Mouse (Mus musculus) kidney, postnatal 25 days (tissue): Measurements from ENCODE around the gene Gabrg3.

ENCODE experiments used
- DNase-seq, 2 experiments: peaks; one replicate each; pipeline ENCODE4 v3.0.0; 2021; ENCODE audit warnings: mixed read lengths in 2 of 2

Gene Gabrg3

DNA sequence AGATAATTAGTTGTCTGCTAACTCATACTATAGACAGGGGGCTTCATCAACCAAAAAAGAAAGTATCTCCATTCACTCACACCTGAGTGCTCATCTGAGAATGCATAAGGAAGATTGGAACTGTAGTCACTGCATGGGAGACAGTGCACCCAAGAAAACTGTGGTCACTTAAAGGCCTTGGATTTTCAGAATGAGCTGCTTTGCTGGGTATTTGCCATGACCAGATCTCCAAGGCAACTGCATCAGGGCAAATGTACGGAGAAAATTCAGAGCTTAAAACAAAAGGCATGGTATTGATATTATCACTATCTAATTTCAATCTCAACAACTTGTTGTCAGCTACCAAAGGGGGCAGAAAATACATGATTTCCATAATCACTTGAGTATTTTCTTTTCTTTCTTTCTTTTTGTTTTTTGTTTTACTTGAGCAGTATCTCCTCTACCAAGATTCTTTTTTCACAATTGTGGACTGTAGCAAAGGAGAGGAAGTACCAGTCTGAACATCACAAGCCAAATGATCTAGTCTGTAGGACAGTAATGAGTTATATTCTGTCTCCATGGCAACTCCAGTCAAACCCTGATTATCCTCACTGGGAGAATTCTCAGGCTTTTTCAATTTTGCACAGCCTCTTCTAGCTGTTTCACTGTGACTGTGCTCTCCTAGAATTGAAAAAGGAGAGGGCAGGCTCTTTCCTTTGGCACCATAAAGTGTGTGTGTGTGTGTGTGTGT, 335.9 kb downstream of the Gabrg3 start:
- no peak for DNase-seq

DNA sequence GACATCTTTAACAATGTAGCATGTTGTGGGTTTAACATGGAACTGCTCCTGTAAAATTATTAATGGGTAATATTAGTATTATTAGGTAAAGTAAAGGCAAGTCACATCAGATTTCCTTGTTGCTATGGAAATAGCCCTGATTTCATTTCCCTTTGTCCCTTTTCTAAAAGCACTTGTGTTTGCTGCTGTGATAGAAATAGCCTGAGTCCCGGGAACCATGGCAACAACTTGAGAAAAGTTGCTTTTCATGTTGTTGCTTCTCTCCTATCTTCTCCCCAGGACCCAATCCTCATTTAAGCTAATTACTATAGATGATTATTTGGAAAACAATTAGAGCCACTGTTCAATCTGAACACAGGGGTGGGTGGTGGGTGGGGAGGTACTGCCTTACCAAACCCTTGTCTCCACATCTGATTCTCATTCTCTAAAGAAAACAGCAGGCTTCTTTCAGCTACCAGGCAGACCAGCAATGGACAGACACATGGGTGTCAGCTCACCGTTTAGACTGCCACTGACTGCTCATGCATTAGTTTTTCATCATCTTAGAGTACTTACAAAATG, 349.0 kb downstream of the Gabrg3 start:
- DNase-seq, result no peak

GRCm38 (mm10) chr7:57000585-57001261, 386.3 kb downstream of the Gabrg3 start:
- no peak for DNase-seq

DNA sequence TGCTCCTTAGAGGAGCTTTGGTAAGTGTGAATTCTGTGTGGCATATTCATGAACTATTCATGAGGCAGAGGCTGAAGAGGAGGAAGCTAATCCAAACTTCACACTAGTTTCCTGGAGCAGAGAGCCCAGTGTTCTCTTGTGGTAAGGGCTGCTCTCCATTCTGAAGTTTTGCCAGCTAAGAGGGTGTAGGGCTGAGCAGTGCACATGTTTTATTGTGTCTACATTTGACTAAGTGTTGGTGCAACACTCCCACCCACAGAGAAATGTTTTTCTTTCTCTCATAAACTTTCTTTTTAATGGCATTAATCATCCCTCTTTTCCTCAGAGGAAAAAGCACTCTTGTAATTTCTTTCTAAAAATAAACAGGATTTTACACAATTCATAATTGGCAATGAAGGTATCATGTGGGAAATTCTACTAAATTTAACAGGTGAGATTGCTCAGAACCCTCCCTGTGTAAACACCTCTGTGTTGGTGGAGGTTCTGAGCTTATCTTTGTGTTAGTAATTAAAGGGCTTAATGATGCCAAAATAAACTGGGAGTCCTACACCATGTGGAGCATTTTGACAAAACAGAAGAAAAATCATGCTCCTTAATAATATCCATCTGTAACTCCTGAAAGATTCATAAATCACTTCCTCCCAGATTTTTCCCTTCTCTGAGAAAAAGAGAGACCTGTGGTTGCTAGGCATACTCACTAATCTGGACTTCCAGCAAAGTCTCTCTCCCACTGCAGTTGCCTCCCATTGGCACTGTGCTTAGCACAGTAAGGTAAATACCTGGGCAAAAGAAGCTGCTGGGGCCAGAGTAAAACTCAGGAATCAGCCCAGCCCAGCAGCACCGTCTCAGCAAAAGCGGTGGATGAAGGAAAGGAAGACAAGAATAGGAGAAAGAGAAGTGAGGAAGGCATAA, 389.0 kb downstream of the Gabrg3 start:
- DNase-seq, result no peak

- no peak for DNase-seq
Measured at GRCm38 (mm10) chr7:56946398-56946797, 440.6 kb downstream of the Gabrg3 start.

- no peak for DNase-seq
Measured at GRCm38 (mm10) chr7:56941606-56942005, 445.4 kb downstream of the Gabrg3 start.

- no peak for DNase-seq
Measured at GRCm38 (mm10) chr7:56938020-56938419, 449.0 kb downstream of the Gabrg3 start.

GRCm38 (mm10) chr7:56919499-56919898, 467.5 kb downstream of the Gabrg3 start:
- DNase-seq, result no peak

DNA sequence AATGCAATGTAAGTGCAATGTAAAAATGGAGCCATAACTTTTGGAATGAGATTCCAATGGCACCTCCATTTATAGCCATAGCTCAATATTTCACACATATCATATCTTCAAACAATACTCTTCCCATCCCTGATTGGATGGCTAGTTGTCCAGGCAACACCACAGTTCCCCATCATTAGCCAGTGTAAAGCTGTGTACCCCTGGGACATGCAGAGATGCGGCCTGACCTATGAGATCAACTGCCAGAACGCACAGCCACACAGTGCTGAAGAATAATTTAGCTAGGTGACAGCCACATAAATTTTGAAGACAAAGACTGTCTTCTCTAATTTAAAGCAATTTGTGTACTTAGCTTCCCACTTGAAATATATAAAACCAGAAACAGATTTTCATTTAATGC, 472.1 kb downstream of the Gabrg3 start:
- no peak for DNase-seq

DNA sequence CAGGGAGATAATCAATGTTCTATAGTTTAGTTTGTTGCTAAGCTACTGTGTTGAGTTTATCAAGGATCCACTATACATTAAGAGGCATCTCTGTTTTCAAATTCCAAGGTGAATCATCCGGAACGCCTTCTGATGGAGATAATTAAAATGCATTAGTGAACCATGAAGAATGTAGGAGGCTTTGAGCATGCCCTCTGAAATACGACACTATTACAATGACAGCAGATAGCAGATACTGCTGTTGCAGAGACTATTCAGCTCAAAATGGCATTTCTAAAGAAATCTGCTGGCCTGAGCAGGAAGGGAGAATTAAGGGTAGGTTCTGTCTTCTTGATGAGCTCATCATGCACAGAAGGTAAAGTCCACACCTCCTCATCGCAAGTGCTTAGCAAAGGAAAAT, 487.2 kb downstream of the Gabrg3 start:
- DNase-seq, result no peak

DNA sequence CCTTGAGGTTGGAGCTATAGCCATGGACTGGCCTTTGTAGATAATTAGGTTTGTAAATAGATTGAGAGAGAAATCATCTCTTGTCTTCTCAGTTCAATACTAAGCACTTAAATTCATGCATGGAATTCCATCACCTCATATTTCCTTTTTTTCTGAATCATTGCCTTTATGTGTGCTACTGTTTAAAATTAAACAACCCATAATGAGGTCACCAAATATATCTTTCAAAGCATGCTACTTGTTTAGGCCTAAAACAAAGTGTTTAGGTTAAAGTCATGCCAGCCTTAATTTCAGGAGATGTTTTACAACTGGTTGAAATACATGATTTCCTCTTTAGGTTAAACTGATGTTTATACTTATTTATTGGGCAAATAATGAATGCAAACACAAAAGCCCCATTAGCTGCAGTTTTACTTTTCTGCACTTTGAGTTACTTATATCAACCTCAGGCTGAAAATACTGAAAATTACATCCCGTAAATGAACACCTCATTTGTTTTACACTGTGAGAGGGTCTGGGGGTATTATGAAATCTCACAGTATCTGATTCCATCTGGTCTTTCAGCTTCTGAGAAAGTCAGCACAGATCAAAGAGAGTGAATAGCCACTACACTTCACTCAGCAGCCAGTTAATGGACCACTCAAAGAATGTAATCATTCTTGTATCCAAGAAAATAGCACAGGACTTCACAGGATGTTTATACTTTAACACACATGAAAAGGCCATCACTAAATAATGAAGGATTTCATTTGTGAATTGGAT, 519.5 kb downstream of the Gabrg3 start:
- no peak for DNase-seq

GRCm38 (mm10) chr7:56843565-56843964, 543.4 kb downstream of the Gabrg3 start:
- no peak for DNase-seq

GRCm38 (mm10) chr7:56825446-56825845, 561.5 kb downstream of the Gabrg3 start:
- DNase-seq, result no peak

GRCm38 (mm10) chr7:56801841-56802240, 585.1 kb downstream of the Gabrg3 start:
- DNase-seq, result no peak

- no peak for DNase-seq
Measured at GRCm38 (mm10) chr7:56779122-56779521, 607.9 kb downstream of the Gabrg3 start.

DNA sequence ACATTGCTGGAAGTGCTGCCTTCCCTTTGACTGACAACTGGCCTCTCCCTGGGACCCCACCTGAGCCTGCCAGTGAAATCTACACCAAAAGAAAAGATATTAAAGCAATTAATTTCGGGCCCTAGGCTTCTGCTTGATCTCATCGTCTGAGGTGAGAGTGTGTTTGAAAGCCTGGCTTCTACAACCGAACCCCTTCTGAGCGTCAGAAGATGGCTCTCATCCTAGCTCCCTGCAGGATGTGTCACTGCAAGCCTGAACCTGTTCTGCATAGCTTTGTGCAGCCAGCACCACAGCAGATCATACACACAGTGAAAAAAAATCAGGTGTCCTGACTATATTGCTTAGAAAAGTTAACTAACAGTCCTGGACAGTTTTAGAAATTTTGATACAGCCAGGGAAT, 618.8 kb downstream of the Gabrg3 start:
- no peak for DNase-seq

- no peak for DNase-seq
Measured at GRCm38 (mm10) chr7:56767796-56768195, 619.2 kb downstream of the Gabrg3 start.

DNA sequence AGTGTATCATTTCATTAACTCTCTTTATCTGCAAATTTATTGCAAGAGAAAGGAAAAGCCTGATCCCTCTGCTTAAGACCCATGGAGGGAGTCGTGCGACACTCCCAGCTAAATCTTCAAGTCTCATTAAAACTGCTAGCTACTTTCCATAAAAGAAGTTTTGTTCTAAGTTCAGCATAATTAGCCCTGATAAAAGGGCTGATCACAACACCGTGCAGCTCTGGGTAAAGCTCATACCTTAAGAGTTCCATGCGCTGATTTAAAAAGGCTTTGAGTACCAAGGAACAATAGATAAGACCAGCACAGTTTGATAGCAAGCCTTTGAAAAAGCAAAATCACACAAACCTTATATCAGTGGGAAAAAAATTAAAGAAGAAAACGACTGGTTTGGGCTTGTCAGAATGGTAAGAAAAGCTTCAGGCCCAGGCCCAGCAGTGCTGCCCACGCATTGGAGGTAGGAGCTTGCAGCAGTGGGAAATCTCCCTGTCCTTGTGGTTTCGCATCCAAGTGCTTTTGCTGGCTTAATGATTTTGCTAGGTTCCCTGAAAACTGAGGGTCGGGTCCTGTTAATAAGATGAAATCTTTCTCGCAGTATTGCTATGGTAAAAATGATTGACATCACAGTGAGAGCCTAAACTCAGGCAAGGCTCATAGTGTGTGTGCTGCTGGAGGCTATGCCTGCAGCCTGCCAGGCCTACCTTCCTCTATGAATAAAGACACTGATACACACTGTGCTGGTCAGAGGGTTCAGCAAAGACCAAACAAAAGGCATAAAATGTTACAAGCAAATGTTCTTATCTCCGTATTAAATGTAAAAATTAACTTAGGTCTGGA, 621.2 kb downstream of the Gabrg3 start:
- no peak for DNase-seq

- DNase-seq, result no peak
Measured at GRCm38 (mm10) chr7:56729225-56729624, 657.8 kb downstream of the Gabrg3 start.
